Mouse (Mus musculus): ENCODE results near the gene Abce1. TPM values are rescaled to one million over a fixed set of nuclear protein-coding genes. Genes with fewer than 3 reads are reported as not detected.

Abce1 gene
- 88.7 and 92.6 TPM in 2 replicates for polyA plus RNA-seq (2015; fragmentation: Nextera tagmentation; extraction: Ambion mirVana)

- peak; percentile 98 for ATAC-seq (ENCODE audit: insufficient number of reproducible peaks, low FRiP score, low TSS enrichment, low read depth)
- under 1% methylated on average over 73 of the region's 73 CpGs for WGBS
- peaks cover 15% of the 10 kb centered on the region for H3K36me3 ChIP-seq
Measured at GRCm38 (mm10) chr8:79711064-79711961, at the start of gene Abce1, which contains the start of gene Anapc10. TSS of gene Abce1 (minus strand) at chr8:79711740. TSS of gene Anapc10 (plus strand) at chr8:79711820.

GRCm38 (mm10) chr8:79750305-79750704, 38.8 kb upstream of the Abce1 start:
- Histone ChIP-seq H3K27me3 (no peaks in the 10 kb centered on the region), H3K9ac (no peak overlapping the region), H3K9me3 (no peaks in the 10 kb centered on the region), H3K36me3 (peaks cover 9% of the 10 kb centered on the region), H3K4me2 (no peak overlapping the region), H3K4me3 (no peak overlapping the region), H3K27ac (no peak overlapping the region), H3K4me1 (no peaks in the 10 kb centered on the region)
- WGBS, result 35% methylated on average over 2 of the region's 2 CpGs
- ATAC-seq (ENCODE audit: insufficient number of reproducible peaks, low FRiP score, low TSS enrichment, low read depth), result no peak

More at GRCm38 (mm10) chr8:79711064-79711961, at the start of gene Abce1, which contains the start of gene Anapc10:
- H3K4me2 ChIP-seq, result peak within 1 kb of the TSS; percentile 61
- H3K4me1 ChIP-seq, result peaks cover 6% of the 10 kb centered on the region; the same call in 1 of the 2 replicates
- H3K4me3 ChIP-seq, result peak within 1 kb of the TSS; percentile 61
- H3K27me3 ChIP-seq, result no peaks in the 10 kb centered on the region
- H3K9ac ChIP-seq, result peak within 1 kb of the TSS; percentile 63
- no peaks in the 10 kb centered on the region for H3K9me3 ChIP-seq
- peak within 1 kb of the TSS; percentile 89 for H3K27ac ChIP-seq

GRCm38 (mm10) chr8:79748591-79748990, 37.1 kb upstream of the Abce1 start:
- Histone ChIP-seq H3K9ac (no peak overlapping the region), H3K4me3 (no peak overlapping the region), H3K27me3 (no peaks in the 10 kb centered on the region), H3K4me2 (no peak overlapping the region), H3K27ac (no peak overlapping the region), H3K36me3 (peaks cover 12% of the 10 kb centered on the region), H3K9me3 (no peaks in the 10 kb centered on the region), H3K4me1 (no peaks in the 10 kb centered on the region)
- no peak for ATAC-seq (ENCODE audit: insufficient number of reproducible peaks, low FRiP score, low TSS enrichment, low read depth)
- WGBS, result 53% methylated on average over 4 of the region's 4 CpGs

- Histone ChIP-seq H3K27me3 (no peaks in the 10 kb centered on the region), H3K9me3 (no peaks in the 10 kb centered on the region), H3K4me2 (no peak overlapping the region), H3K4me1 (no peaks in the 10 kb centered on the region), H3K36me3 (peaks cover 12% of the 10 kb centered on the region), H3K9ac (no peak overlapping the region), H3K4me3 (no peak overlapping the region), H3K27ac (no peak overlapping the region)
- ATAC-seq (ENCODE audit: insufficient number of reproducible peaks, low FRiP score, low TSS enrichment, low read depth), result no peak
- WGBS, result 61% methylated on average over 2 of the region's 2 CpGs
Measured at GRCm38 (mm10) chr8:79748171-79748570, 36.6 kb upstream of the Abce1 start.

GRCm38 (mm10) chr8:79734304-79734703, 22.8 kb upstream of the Abce1 start:
- H3K4me3 ChIP-seq, result no peak overlapping the region
- H3K9me3 ChIP-seq, result no peaks in the 10 kb centered on the region
- no peaks in the 10 kb centered on the region for H3K27me3 ChIP-seq
- ATAC-seq (ENCODE audit: insufficient number of reproducible peaks, low FRiP score, low TSS enrichment, low read depth), result no peak
- H3K9ac ChIP-seq, result no peak overlapping the region
- 0 out of 2 replicates have a peak, but pooled peaks cover 4% of the 10 kb centered on the region for H3K36me3 ChIP-seq
- WGBS, result 16% methylated on average over 2 of the region's 2 CpGs
- no peak overlapping the region for H3K4me2 ChIP-seq
- no peak overlapping the region for H3K27ac ChIP-seq
- no peaks in the 10 kb centered on the region for H3K4me1 ChIP-seq

- no peak overlapping the region for H3K9ac ChIP-seq
- H3K27me3 ChIP-seq, result no peaks in the 10 kb centered on the region
- H3K4me3 ChIP-seq, result no peak overlapping the region
- H3K36me3 ChIP-seq, result 0 out of 2 replicates have a peak, but pooled peaks cover 7% of the 10 kb centered on the region
- H3K4me1 ChIP-seq, result no peaks in the 10 kb centered on the region
- ATAC-seq (ENCODE audit: insufficient number of reproducible peaks, low FRiP score, low TSS enrichment, low read depth), result no peak
- no peak overlapping the region for H3K27ac ChIP-seq
- WGBS, result 95% methylated on average over 1 of the region's 1 CpGs
- H3K9me3 ChIP-seq, result no peaks in the 10 kb centered on the region
- H3K4me2 ChIP-seq, result no peak overlapping the region
Measured at GRCm38 (mm10) chr8:79727900-79728299, 16.4 kb upstream of the Abce1 start.

- no peaks in the 10 kb centered on the region for H3K9me3 ChIP-seq
- no peaks in the 10 kb centered on the region for H3K27me3 ChIP-seq
- no peak overlapping the region for H3K4me2 ChIP-seq
- H3K36me3 ChIP-seq, result peaks cover 32% of the 10 kb centered on the region
- no peak for ATAC-seq (ENCODE audit: insufficient number of reproducible peaks, low FRiP score, low TSS enrichment, low read depth)
- WGBS, result 57% methylated on average over 3 of the region's 3 CpGs
- H3K4me3 ChIP-seq, result no peak overlapping the region
- no peak overlapping the region for H3K27ac ChIP-seq
- H3K9ac ChIP-seq, result no peak overlapping the region
- no peaks in the 10 kb centered on the region for H3K4me1 ChIP-seq
Measured at GRCm38 (mm10) chr8:79724589-79724988, 13.0 kb upstream of the Abce1 start.

GRCm38 (mm10) chr8:79723308-79723707, 11.8 kb upstream of the Abce1 start:
- Histone ChIP-seq H3K9ac (no peak overlapping the region), H3K4me2 (no peak overlapping the region), H3K36me3 (peaks cover 32% of the 10 kb centered on the region), H3K9me3 (no peaks in the 10 kb centered on the region), H3K4me1 (no peaks in the 10 kb centered on the region), H3K4me3 (no peak overlapping the region), H3K27me3 (no peaks in the 10 kb centered on the region), H3K27ac (no peak overlapping the region)
- ATAC-seq (ENCODE audit: insufficient number of reproducible peaks, low FRiP score, low TSS enrichment, low read depth), result no peak

- Histone ChIP-seq H3K27me3 (no peaks in the 10 kb centered on the region), H3K4me3 (no peak overlapping the region), H3K4me1 (no peaks in the 10 kb centered on the region), H3K36me3 (peaks cover 46% of the 10 kb centered on the region), H3K9me3 (no peaks in the 10 kb centered on the region), H3K27ac (no peak overlapping the region), H3K4me2 (no peak overlapping the region), H3K9ac (no peak overlapping the region)
- ATAC-seq (ENCODE audit: insufficient number of reproducible peaks, low FRiP score, low TSS enrichment, low read depth), result no peak
Measured at GRCm38 (mm10) chr8:79721537-79721936, 10.0 kb upstream of the Abce1 start.

- ATAC-seq (ENCODE audit: insufficient number of reproducible peaks, low FRiP score, low TSS enrichment, low read depth), result no peak
Measured at GRCm38 (mm10) chr8:79712676-79713075, 1.1 kb upstream of the Abce1 start.

GRCm38 (mm10) chr8:79706687-79707086, 4.9 kb downstream of the Abce1 start:
- 92% methylated on average over 3 of the region's 3 CpGs for WGBS
- Histone ChIP-seq H3K36me3 (peaks cover 43% of the 10 kb centered on the region), H3K9ac (no peak overlapping the region), H3K9me3 (no peaks in the 10 kb centered on the region), H3K4me3 (no peak overlapping the region), H3K4me1 (no peaks in the 10 kb centered on the region), H3K27me3 (no peaks in the 10 kb centered on the region), H3K4me2 (no peak overlapping the region), H3K27ac (no peak overlapping the region)
- no peak for ATAC-seq (ENCODE audit: insufficient number of reproducible peaks, low FRiP score, low TSS enrichment, low read depth)

More at GRCm38 (mm10) chr8:79712676-79713075, 1.1 kb upstream of the Abce1 start:
- H3K27me3 ChIP-seq, result no peaks in the 10 kb centered on the region
- H3K4me2 ChIP-seq, result peak overlapping the region; percentile 50
- peaks cover 18% of the 10 kb centered on the region; the same call in 1 of the 2 replicates for H3K36me3 ChIP-seq
- no peak overlapping the region for H3K9ac ChIP-seq
- WGBS, result 40% methylated on average over 6 of the region's 6 CpGs
- no peaks in the 10 kb centered on the region for H3K9me3 ChIP-seq
- peaks cover 6% of the 10 kb centered on the region; the same call in 1 of the 2 replicates for H3K4me1 ChIP-seq
- peak overlapping the region; percentile 4; the same call in 1 of the 2 replicates for H3K4me3 ChIP-seq
- H3K27ac ChIP-seq, result no peak overlapping the region

GRCm38 (mm10) chr8:79692531-79692930, 19.0 kb downstream of the Abce1 start:
- no peaks in the 10 kb centered on the region for H3K4me1 ChIP-seq
- H3K27me3 ChIP-seq, result no peaks in the 10 kb centered on the region
- no peak for ATAC-seq (ENCODE audit: insufficient number of reproducible peaks, low FRiP score, low TSS enrichment, low read depth)
- no peak overlapping the region for H3K27ac ChIP-seq
- H3K4me3 ChIP-seq, result no peak overlapping the region
- no peak overlapping the region for H3K9ac ChIP-seq
- no peaks in the 10 kb centered on the region for H3K9me3 ChIP-seq
- H3K36me3 ChIP-seq, result peaks cover 61% of the 10 kb centered on the region
- no peak overlapping the region for H3K4me2 ChIP-seq
- WGBS, result 88% methylated on average over 2 of the region's 2 CpGs
